Mouse (Mus musculus) intestine, embryonic 14.5 days (tissue): ENCODE data around the gene Copz1. TPM values are rescaled to one million over a fixed set of nuclear protein-coding genes. Genes with fewer than 3 reads are reported as not detected.

ENCODE experiments used
- ATAC-seq: fragments of 200-750 bp; cut with Nextera tagmentation; replicated peaks from 2 replicates; pipeline ENCODE4 v1.8.0; 2017; ENCODE audit warnings: low read depth, moderate number of reproducible peaks, moderate TSS enrichment, moderate library complexity; ENCODE audit not compliant: low FRiP score, low TSS enrichment
- DNase-seq: peaks from one replicate; pipeline ENCODE4 v3.0.0-alpha.2; 2018; ENCODE audit warnings: low spot score
- H3K27ac ChIP-seq: fragments of 300-500 bp; sonication (generic); 2 replicates; pipeline ENCODE4 v1.5.1; 2014; ENCODE audit warnings: low read depth, mild to moderate bottlenecking, control low read depth
- H3K27me3 ChIP-seq: fragments of 300-500 bp; sonication (generic); replicated peaks from 2 replicates; pipeline ENCODE4 v1.6.1; 2014; ENCODE audit warnings: low read length, control low read depth; ENCODE audit not compliant: control insufficient read depth, insufficient read depth
- H3K36me3 ChIP-seq: fragments of 300-500 bp; sonication (generic); 2 replicates; pipeline ENCODE4 v1.6.1; 2014; ENCODE audit warnings: low read length, control low read depth; ENCODE audit not compliant: control insufficient read depth, insufficient read depth
- H3K4me1 ChIP-seq: fragments of 300-500 bp; sonication (generic); replicated peaks from 2 replicates; pipeline ENCODE4 v1.6.1; 2014; ENCODE audit warnings: low read length, control low read depth, mixed read lengths; ENCODE audit not compliant: control insufficient read depth, insufficient read depth
- H3K4me2 ChIP-seq: fragments of 300-500 bp; sonication (generic); 2 replicates; pipeline ENCODE4 v1.6.1; 2014; ENCODE audit warnings: low read length
- H3K4me3 ChIP-seq: fragments of 300-500 bp; sonication (generic); 2 replicates; pipeline ENCODE4 v1.5.1; 2014; ENCODE audit warnings: low read depth, low read length, control low read depth, mixed read lengths
- H3K9ac ChIP-seq: fragments of 300-500 bp; sonication (generic); 2 replicates; pipeline ENCODE4 v1.6.1; 2014; ENCODE audit warnings: mild to moderate bottlenecking, low read length
- H3K9me3 ChIP-seq: fragments of 300-500 bp; sonication (generic); 2 replicates; pipeline ENCODE4 v1.6.1; 2016; ENCODE audit warnings: low read length, control low read depth; ENCODE audit not compliant: control insufficient read depth
- WGBS: fragments of 180-500 bp; shearing (Covaris S2); extraction: QIAGEN DNeasy Blood & Tissue Kit; methylation state at CpG from one replicate; pipeline ENCODE4 v1.1.7; 2014; 5-methylcytosine and 5-hydroxymethylcytosine counted together
- polyA plus RNA-seq: library from polyadenylated mRNA; unstranded; fragments of >200 nt; fragmentation: Nextera tagmentation; extraction: Ambion mirVana; gene quantifications from 2 replicates; pipeline ENCODE4 v1.2.1, GENCODE M21; 2014

Gene Copz1
- polyA plus RNA-seq, 1 experiment from 2014 or later = 266 TPM

DNA sequence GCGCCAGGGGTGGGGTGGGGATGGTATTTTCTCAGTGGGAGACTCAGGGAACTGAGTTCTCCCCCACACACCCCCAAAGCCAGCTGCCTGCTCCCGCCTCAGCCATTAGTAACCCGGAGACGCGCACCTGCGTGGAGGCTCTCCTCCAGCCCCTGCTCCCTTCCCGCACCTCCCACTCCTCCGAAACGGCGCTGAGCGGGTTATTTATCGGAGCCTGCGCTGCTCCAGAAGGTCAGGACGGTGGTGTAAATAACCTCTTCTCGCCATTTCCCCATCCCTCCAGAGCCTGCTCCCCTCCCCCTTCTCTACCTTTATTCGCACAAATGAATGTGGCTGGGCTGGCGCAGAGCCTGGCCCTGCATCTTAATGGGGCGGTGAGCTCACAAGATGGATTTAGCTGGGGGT lies 27.6 kb downstream of the Copz1 start:
- H3K4me1 ChIP-seq = peaks cover 67% of the 10 kb centered on the region
- no peak overlapping the region for H3K9ac ChIP-seq
- no peaks in the 10 kb centered on the region for H3K9me3 ChIP-seq
- ATAC-seq = no peak
- no peaks in the 10 kb centered on the region for H3K27me3 ChIP-seq
- H3K36me3 ChIP-seq = peaks cover 40% of the 10 kb centered on the region
- H3K4me2 ChIP-seq = peak overlapping the region; percentile 5
- WGBS = 7% methylated on average over 18 of the region's 18 CpGs
- H3K27ac ChIP-seq = peak overlapping the region; percentile 88
- DNase-seq = peak; percentile 71
- H3K4me3 ChIP-seq = no peak overlapping the region

DNA sequence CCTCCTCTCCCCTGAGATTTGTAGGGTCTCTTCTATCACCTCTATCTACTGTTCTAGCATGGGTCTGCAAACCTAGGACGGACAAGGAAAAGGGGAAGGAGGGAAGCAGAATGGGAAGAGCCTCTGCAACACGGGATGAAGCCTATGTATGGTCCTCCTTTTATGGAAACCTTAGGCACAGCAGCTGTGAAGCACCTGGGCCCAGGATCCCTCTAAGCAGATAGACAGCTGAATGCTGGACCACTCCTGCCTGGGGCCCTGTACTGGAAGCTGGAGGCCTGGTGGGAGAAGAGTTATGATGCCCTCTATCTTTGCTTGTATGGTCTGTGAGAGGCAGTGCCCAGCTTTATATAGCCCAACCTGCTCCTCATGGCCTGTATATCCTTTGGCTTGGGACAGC lies 28.0 kb downstream of the Copz1 start:
- 8% methylated on average over 2 of the region's 2 CpGs for WGBS
- Histone ChIP-seq H3K4me2 (peak overlapping the region; percentile 5), H3K27me3 (no peaks in the 10 kb centered on the region), H3K4me1 (peaks cover 64% of the 10 kb centered on the region), H3K9me3 (no peaks in the 10 kb centered on the region), H3K4me3 (no peak overlapping the region), H3K27ac (peak overlapping the region; percentile 88), H3K9ac (no peak overlapping the region), H3K36me3 (peaks cover 37% of the 10 kb centered on the region)
- DNase-seq (no peak), ATAC-seq (no peak)

DNA sequence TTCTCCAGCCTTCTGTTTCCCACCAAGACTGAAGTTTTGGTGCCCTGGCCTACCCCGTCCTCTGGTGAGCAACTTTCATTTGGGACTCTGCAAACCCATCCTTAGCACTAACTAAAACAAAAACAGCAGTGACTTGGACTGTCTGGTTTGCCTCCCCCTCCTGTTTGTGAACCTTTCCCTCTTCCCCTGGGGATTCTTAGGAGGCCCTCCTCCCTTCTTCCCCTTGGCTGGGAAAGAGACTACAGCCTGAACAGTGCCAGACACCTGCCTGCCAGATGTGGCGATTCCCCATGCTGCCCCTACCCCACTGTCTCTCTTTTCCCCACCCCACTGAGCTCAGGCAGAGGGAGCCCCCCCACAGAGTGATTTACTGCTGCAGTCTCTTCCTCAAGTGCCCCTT lies 28.5 kb downstream of the Copz1 start:
- H3K27ac ChIP-seq = peak overlapping the region; percentile 88
- no peak overlapping the region for H3K4me3 ChIP-seq
- peaks cover 32% of the 10 kb centered on the region for H3K36me3 ChIP-seq
- H3K27me3 ChIP-seq = no peaks in the 10 kb centered on the region
- peaks cover 64% of the 10 kb centered on the region for H3K4me1 ChIP-seq
- H3K9ac ChIP-seq = no peak overlapping the region
- no peaks in the 10 kb centered on the region for H3K9me3 ChIP-seq
- no peak for ATAC-seq
- 0 out of 2 replicates have a peak overlapping the region, but pooled peaks have one; percentile 5 for H3K4me2 ChIP-seq
- 20% methylated on average over 2 of the region's 2 CpGs for WGBS
- DNase-seq = no peak

DNA sequence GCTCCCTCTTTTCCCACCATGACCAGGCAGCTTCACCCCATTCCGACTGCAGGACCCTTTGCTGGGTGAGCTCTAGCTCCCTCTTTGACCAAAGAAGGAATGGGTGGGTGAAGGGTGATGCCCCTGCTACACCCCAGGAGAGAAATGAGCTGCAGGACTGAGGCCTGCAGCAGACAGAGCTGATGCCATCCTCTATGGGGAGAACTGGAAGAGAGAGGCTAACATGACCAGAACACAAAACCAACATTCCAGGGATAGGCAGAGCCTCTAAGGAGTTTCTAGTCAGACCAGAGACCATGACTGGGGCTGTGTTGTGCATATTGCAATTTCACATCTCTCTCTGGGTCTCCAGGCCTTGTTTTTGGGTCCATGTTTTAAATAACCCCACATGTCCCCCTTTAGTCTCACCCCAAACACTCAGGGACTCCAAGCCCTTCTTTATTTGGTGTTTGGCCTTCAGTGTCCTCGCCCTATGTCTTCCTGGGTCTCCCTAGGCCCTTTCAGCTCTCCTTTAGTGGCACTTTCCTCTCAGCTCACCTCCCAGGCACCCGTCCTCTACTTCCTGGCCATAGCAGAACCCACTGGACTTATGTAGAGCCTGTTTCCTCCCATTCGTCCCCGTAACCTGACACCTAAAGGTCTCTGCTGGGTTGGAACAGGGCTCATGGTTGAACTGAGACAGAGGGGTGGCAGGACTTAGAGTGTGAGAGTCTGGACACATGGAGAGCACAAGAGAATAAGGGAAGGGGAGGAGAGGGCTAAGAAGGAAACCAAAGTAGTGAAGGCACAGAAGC lies 29.2 kb downstream of the Copz1 start:
- peaks cover 25% of the 10 kb centered on the region for H3K36me3 ChIP-seq
- H3K4me3 ChIP-seq = no peak overlapping the region
- H3K9me3 ChIP-seq = no peaks in the 10 kb centered on the region
- no peak for ATAC-seq
- H3K27me3 ChIP-seq = no peaks in the 10 kb centered on the region
- 0 out of 2 replicates have a peak overlapping the region, but pooled peaks have one; percentile 22 for H3K9ac ChIP-seq
- no peak overlapping the region; the same call in 1 of the 2 replicates for H3K4me2 ChIP-seq
- DNase-seq = no peak
- peaks cover 70% of the 10 kb centered on the region for H3K4me1 ChIP-seq
- peak overlapping the region; percentile 88 for H3K27ac ChIP-seq
- WGBS = 29% methylated on average over 5 of the region's 5 CpGs

DNA sequence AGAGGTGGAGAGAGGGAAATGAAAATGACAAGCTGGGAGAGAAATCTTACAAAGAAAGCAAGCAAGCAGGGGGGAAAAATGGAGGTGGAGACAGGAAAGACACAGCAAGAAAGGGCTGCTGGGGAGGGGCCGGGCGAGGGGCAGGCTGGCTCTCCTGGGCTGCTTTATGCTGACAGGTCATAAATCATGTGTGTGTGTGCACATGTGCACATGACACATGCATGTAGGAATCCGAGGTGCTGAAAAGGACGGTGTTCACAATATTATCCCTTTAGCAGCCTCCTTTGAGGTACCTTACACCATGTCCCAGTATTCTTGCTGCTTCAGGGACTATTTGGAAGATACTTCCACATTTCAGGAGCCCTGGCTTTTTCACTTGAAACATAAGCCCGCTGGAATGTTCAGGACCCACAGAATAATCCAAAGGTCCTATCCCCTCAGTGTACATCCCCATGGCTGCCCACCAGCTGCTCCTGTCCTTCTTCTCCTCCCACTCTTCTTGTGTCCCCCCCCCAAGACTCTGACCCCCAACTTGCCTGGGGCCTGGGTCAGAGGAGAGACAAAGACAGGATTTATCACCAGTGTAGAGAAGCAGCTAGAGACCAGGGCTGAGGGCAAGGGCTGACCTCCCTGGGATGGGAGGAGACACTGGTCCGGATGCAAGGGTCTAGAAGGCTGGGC lies 30.0 kb downstream of the Copz1 start:
- Histone ChIP-seq H3K9ac (0 out of 2 replicates have a peak overlapping the region, but pooled peaks have one; percentile 22), H3K27me3 (no peaks in the 10 kb centered on the region), H3K4me2 (no peak overlapping the region; the same call in 1 of the 2 replicates), H3K4me1 (peaks cover 72% of the 10 kb centered on the region), H3K4me3 (no peak overlapping the region), H3K9me3 (no peaks in the 10 kb centered on the region), H3K27ac (peak overlapping the region; percentile 88), H3K36me3 (peaks cover 19% of the 10 kb centered on the region)
- DNase-seq (no peak), ATAC-seq (no peak)
- 21% methylated on average over 6 of the region's 6 CpGs for WGBS

DNA sequence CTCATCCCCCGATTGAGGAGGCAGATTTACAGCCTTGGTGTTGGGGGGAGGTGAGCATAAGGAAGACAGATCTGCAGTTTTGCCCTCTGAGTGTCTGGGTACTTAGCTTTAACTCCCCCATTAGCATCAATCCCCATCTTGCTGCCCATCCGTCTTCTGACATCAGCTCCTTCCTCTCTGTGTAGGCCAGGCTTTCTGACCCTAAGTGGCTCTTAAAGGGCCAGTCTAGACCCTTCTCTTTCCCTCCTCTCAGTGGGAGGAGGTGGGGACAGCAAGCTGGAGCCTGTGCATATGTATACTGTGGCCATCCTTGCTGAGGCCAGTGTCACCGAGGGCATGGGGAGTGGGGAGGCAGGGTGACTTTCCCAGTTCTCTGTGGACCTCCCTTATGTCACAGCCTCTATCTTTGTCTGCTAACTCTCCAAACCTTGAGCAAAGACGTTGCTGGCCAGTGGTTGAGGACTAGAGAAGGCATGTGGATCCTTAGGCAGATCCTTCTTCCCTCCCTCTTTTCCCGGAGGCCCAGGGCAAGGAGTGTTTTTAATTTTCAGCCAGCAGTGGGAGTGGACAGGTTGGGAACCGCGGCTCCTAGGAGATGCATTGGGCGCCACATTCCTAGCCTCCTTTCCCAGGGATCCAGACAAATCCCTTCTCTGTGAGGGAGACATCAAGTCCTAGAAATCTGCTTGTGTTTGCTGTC lies 31.6 kb downstream of the Copz1 start:
- H3K36me3 ChIP-seq = peaks cover 4% of the 10 kb centered on the region; the same call in 1 of the 2 replicates
- H3K4me2 ChIP-seq = peak overlapping the region; percentile 66
- peak overlapping the region; percentile 88 for H3K27ac ChIP-seq
- H3K9me3 ChIP-seq = no peaks in the 10 kb centered on the region
- H3K27me3 ChIP-seq = no peaks in the 10 kb centered on the region
- 10% methylated on average over 8 of the region's 8 CpGs for WGBS
- peaks cover 71% of the 10 kb centered on the region for H3K4me1 ChIP-seq
- no peak for DNase-seq
- H3K9ac ChIP-seq = no peak overlapping the region; the same call in 1 of the 2 replicates
- no peak for ATAC-seq
- H3K4me3 ChIP-seq = peak overlapping the region; percentile 42

DNA sequence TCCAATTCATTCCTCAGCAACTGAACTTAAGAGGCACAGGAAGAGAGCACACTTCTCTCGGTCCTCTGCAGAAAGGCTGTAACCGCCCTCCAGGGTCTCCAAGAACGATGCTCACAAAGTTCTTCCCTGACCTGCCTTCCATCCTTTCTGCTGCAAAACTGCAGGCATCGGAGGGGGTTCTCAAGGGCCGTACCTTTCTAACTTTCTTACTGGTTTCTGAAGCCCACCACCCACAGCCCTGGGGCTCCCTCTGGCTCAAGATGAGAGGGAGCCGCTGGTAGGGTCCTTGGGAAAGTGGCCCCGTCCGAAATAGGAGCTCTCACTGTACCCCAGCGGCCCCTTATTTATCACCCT lies 32.1 kb downstream of the Copz1 start:
- Histone ChIP-seq H3K9me3 (no peaks in the 10 kb centered on the region), H3K27ac (peak overlapping the region; percentile 88), H3K4me2 (peak overlapping the region; percentile 66), H3K4me3 (peak overlapping the region; percentile 42), H3K9ac (peak overlapping the region; percentile 53), H3K36me3 (no peaks in the 10 kb centered on the region), H3K4me1 (peaks cover 67% of the 10 kb centered on the region), H3K27me3 (no peaks in the 10 kb centered on the region)
- under 1% methylated on average over 9 of the region's 9 CpGs for WGBS
- DNase-seq (no peak), ATAC-seq (no peak; the same call in 1 of the 2 replicates)

DNA sequence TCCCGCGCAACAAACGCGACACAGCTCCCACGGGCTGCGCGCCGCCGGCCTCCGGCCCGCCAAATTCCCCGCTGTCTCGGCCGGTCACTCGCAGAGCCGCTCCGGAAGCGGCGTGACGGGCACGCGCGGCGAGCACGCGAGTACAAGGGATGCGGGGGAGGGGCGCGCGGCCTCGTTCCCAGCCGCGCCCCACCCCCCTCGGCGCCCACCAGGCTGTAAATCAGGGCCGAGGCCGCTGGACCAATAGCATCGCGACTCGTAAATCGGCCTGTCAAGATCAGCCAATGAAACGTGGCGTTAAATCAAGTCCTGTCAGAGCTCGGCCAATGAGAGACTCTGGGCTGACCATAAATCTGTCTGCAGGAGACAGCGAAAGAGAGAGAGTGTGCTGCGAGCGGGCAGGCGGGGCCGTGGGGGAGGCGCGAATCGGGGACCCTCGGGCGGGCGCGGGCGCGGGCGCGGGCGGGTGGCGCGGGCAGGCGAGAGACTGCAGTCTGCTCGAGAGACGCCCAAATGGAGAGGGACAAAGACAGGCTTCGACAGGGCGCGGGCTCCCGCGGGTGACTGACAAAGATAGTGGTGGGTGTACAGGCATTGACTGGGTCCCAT lies 32.7 kb downstream of the Copz1 start:
- H3K27ac ChIP-seq = peak overlapping the region; percentile 90
- H3K9me3 ChIP-seq = no peaks in the 10 kb centered on the region
- peak overlapping the region; percentile 42 for H3K4me3 ChIP-seq
- peak; percentile 99 for DNase-seq
- H3K9ac ChIP-seq = peak overlapping the region; percentile 55
- WGBS = under 1% methylated on average over 70 of the region's 71 CpGs
- peak; percentile 94 for ATAC-seq
- peaks cover 61% of the 10 kb centered on the region for H3K4me1 ChIP-seq
- peak overlapping the region; percentile 66 for H3K4me2 ChIP-seq
- H3K27me3 ChIP-seq = no peaks in the 10 kb centered on the region
- H3K36me3 ChIP-seq = no peaks in the 10 kb centered on the region
